Mouse (Mus musculus) adrenal gland, postnatal 36 days (tissue): ENCODE data around the gene Hdac8. TPM values are rescaled to one million over a fixed set of nuclear protein-coding genes. Genes with fewer than 3 reads are reported as not detected.

Experiments used
- DNase-seq, 2 experiments: peaks; one replicate each; pipeline ENCODE4 v3.0.0; 2021; ENCODE audit warnings: mixed read lengths in 1 of 2
- total RNA-seq, 2 experiments: library from RNA; stranded (reverse); gene quantifications; 2 replicates each; pipeline ENCODE4 v1.2.3; 2021

The Hdac8 gene
- total RNA-seq, 2 experiments from 2014 or later: 8.1 to 10.7 TPM

- DNase-seq: peak; percentile 4 to 16
Measured at GRCm38 (mm10) chrX:102339396-102340155, 165.6 kb downstream of the Hdac8 start.

- DNase-seq: no peak
Measured at GRCm38 (mm10) chrX:102319696-102320095, 185.5 kb downstream of the Hdac8 start.

GRCm38 (mm10) chrX:102319252-102319651, 185.9 kb downstream of the Hdac8 start:
- DNase-seq: no peak

- DNase-seq: peak in 1 of 2 experiments; percentile 1
Measured at GRCm38 (mm10) chrX:102318782-102319181, 186.4 kb downstream of the Hdac8 start.

- DNase-seq: no peak
Measured at GRCm38 (mm10) chrX:102311119-102311518, 194.0 kb downstream of the Hdac8 start.

GRCm38 (mm10) chrX:102307511-102307910, 197.6 kb downstream of the Hdac8 start:
- DNase-seq: no peak

- DNase-seq: no peak
Measured at GRCm38 (mm10) chrX:102305806-102306205, 199.4 kb downstream of the Hdac8 start.

GRCm38 (mm10) chrX:102304914-102305313, 200.2 kb downstream of the Hdac8 start:
- DNase-seq: peak in 1 of 2 experiments; percentile 9

- no peak for DNase-seq
Measured at GRCm38 (mm10) chrX:102302476-102302875, 202.7 kb downstream of the Hdac8 start.

GRCm38 (mm10) chrX:102284889-102285288, 220.3 kb downstream of the Hdac8 start:
- no peak for DNase-seq

- no peak for DNase-seq
Measured at GRCm38 (mm10) chrX:102262620-102263345, 242.4 kb downstream of the Hdac8 start.

GRCm38 (mm10) chrX:102259772-102260171, 245.4 kb downstream of the Hdac8 start:
- no peak for DNase-seq

GRCm38 (mm10) chrX:102253892-102254291, 251.3 kb downstream of the Hdac8 start:
- DNase-seq: peak; percentile 19 to 33

GRCm38 (mm10) chrX:102251937-102252860, 253.0 kb downstream of the Hdac8 start, which contains the start of gene Cited1:
Cited1 (minus strand) TSS chrX:102252181.
- DNase-seq: peak; percentile 75 to 81

- peak; percentile 25 to 36 for DNase-seq
Measured at GRCm38 (mm10) chrX:102251221-102251936, 253.8 kb downstream of the Hdac8 start.

- DNase-seq: no peak
Measured at GRCm38 (mm10) chrX:102250891-102251170, 254.3 kb downstream of the Hdac8 start.

- DNase-seq: peak; percentile 15 to 20
Measured at GRCm38 (mm10) chrX:102250150-102250890, 254.8 kb downstream of the Hdac8 start.

GRCm38 (mm10) chrX:102244334-102244733, 260.8 kb downstream of the Hdac8 start:
- DNase-seq: no peak
